Mouse (Mus musculus) midbrain, embryonic 16.5 days (tissue): ENCODE measurements around the gene Gad1. TPM values are rescaled to one million over a fixed set of nuclear protein-coding genes. Genes with fewer than 3 reads are reported as not detected.

Experiments used
- ATAC-seq: fragments of 200-750 bp; cut with Nextera tagmentation; 2 replicates; pipeline ENCODE4 v1.8.0; 2017; ENCODE audit warnings: moderate TSS enrichment
- H3K27ac ChIP-seq: fragments of 300-500 bp; sonication (generic); 2 replicates; pipeline ENCODE4 v1.5.1; 2014; ENCODE audit warnings: mild to moderate bottlenecking, low read length, mixed read lengths
- H3K27me3 ChIP-seq: fragments of 300-500 bp; sonication (generic); 2 replicates; pipeline ENCODE4 v1.6.1; 2014; ENCODE audit warnings: low read depth, low read length, mixed read lengths; ENCODE audit not compliant: control insufficient read depth, insufficient read depth
- H3K36me3 ChIP-seq: fragments of 300-500 bp; sonication (generic); 2 replicates; pipeline ENCODE4 v1.6.1; 2014; ENCODE audit warnings: mild to moderate bottlenecking, low read length, moderate library complexity, mixed read lengths; ENCODE audit not compliant: control insufficient read depth, insufficient read depth
- H3K4me1 ChIP-seq: fragments of 300-500 bp; sonication (generic); 2 replicates; pipeline ENCODE4 v1.6.1; 2014; ENCODE audit warnings: mild to moderate bottlenecking, low read length, mixed read lengths; ENCODE audit not compliant: control insufficient read depth, insufficient read depth
- H3K4me2 ChIP-seq: fragments of 300-500 bp; sonication (generic); 2 replicates; pipeline ENCODE4 v1.6.1; 2014; ENCODE audit warnings: mild to moderate bottlenecking, low read length, mixed read lengths
- H3K4me3 ChIP-seq: fragments of 300-500 bp; sonication (generic); 2 replicates; pipeline ENCODE4 v1.5.1; 2014; ENCODE audit warnings: low read depth, mild to moderate bottlenecking, low read length, moderate library complexity, mixed read lengths
- H3K9ac ChIP-seq: fragments of 300-500 bp; sonication (generic); 2 replicates; pipeline ENCODE4 v1.6.1; 2014; ENCODE audit warnings: low read depth, low read length, mixed read lengths
- H3K9me3 ChIP-seq: fragments of 300-500 bp; sonication (generic); replicated peaks from 2 replicates; pipeline ENCODE4 v1.6.1; 2014; ENCODE audit warnings: mild to moderate bottlenecking, low read length, mixed read lengths; ENCODE audit not compliant: control insufficient read depth, poor library complexity, severe bottlenecking
- WGBS: fragments of 180-500 bp; shearing (Covaris S2); extraction: QIAGEN DNeasy Blood & Tissue Kit; methylation state at CpG from one replicate; pipeline ENCODE4 v1.1.7; 2014; 5-methylcytosine and 5-hydroxymethylcytosine counted together
- polyA plus RNA-seq: library from polyadenylated mRNA; unstranded; fragments of >200 nt; fragmentation: Nextera tagmentation; extraction: Ambion mirVana; gene quantifications from 2 replicates; pipeline ENCODE4 v1.2.1, GENCODE M21; 2015

The Gad1 gene
- polyA plus RNA-seq, 1 experiment from 2014 or later = 149 TPM

GRCm38 (mm10) chr2:70551446-70551845 is 1.4 kb upstream of the Gad1 start:
- Histone ChIP-seq H3K4me1 (no peaks in the 10 kb centered on the region), H3K36me3 (no peaks in the 10 kb centered on the region), H3K4me2 (no peak overlapping the region), H3K9me3 (no peaks in the 10 kb centered on the region), H3K9ac (no peak overlapping the region), H3K27me3 (no peaks in the 10 kb centered on the region), H3K27ac (no peak overlapping the region), H3K4me3 (no peak overlapping the region)
- WGBS = 89% methylated on average over 2 of the region's 2 CpGs
- ATAC-seq = no peak

DNA sequence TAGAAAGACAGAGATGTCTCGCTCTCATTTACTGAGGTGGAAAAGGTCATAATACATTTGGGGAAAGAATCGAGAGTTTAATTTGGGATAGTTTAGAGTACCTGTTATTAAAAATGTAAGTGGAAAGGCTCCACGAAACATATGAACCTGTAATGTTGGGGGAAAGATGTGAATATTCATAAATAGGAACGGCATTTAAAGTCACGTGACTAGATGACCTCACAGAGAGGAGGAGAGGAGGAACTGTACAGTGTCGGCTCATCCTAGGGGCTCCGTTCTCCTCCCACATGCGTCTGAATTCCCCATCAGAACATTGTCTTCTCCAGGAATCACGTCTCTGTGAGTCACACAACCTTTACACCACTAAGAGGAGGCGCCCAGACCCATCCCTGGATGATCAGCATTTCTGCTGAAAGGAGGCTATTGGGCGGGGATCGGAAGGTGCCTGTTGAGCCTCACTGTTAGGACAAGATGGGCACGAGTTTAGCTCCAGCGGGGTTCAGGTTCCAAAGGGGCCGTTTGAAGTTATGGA is 739 bp upstream of the Gad1 start:
- Histone ChIP-seq H3K9ac (no peak overlapping the region), H3K4me1 (no peaks in the 10 kb centered on the region), H3K4me2 (no peak overlapping the region), H3K9me3 (no peaks in the 10 kb centered on the region), H3K4me3 (no peak overlapping the region), H3K27ac (no peak overlapping the region), H3K27me3 (no peaks in the 10 kb centered on the region; the same call in 1 of the 2 replicates), H3K36me3 (no peaks in the 10 kb centered on the region)
- ATAC-seq = no peak
- WGBS = 89% methylated on average over 15 of the region's 15 CpGs

GRCm38 (mm10) chr2:70553826-70554225 is 954 bp downstream of the Gad1 start:
- Histone ChIP-seq H3K27ac (no peak overlapping the region), H3K9me3 (no peaks in the 10 kb centered on the region), H3K4me2 (no peak overlapping the region), H3K4me1 (peaks cover 6% of the 10 kb centered on the region; the same call in 1 of the 2 replicates), H3K27me3 (no peaks in the 10 kb centered on the region; the same call in 1 of the 2 replicates), H3K9ac (no peak overlapping the region), H3K4me3 (no peak overlapping the region), H3K36me3 (no peaks in the 10 kb centered on the region)
- no peak for ATAC-seq
- 82% methylated on average over 3 of the region's 3 CpGs for WGBS

DNA sequence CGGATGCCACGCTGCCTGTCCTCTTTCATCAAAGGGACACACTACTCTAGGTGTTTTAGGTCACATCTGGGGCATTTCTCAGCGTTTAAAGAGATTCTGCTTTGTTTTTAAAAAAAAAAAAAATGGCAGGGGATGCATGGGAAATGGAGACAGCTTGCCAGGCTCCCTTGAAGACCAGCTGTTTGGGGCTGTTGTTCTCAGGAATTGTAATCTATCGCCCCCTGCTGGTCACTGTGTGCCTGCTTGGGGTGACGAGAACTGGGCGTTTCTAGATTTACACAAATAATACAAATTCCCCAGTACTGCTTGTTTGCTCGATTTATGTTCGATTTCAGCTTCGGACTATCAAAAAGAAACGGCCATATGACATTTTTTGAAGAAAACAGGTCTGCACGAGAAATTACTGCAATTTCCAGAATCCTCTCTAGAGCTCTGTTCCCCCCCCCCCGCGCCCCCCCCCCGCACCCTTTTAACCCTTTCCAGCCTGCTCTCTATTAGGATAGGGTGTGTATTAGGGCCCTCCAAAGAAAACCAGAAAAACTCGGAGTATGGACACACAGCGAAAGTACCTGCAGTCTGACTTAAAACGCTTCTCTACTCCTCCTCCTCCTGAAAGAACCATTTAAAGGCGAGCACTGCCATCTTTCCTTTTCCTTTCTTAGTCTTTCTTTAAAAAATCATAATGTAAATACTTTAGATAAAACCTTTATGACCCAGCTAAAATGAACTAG is 5.4 kb downstream of the Gad1 start:
- Histone ChIP-seq H3K4me1 (peaks cover 12% of the 10 kb centered on the region; the same call in 1 of the 2 replicates), H3K27ac (peak overlapping the region; percentile 80), H3K9ac (peak overlapping the region; percentile 43; the same call in 1 of the 2 replicates), H3K9me3 (no peaks in the 10 kb centered on the region), H3K4me2 (peak overlapping the region; percentile 58), H3K4me3 (peak overlapping the region; percentile 30), H3K27me3 (no peaks in the 10 kb centered on the region; the same call in 1 of the 2 replicates), H3K36me3 (no peaks in the 10 kb centered on the region)
- 5% methylated on average over 17 of the region's 18 CpGs for WGBS
- 0 out of 2 replicates have a peak, but pooled peaks have one; percentile 49 for ATAC-seq

GRCm38 (mm10) chr2:70558843-70559451 is 6.1 kb downstream of the Gad1 start:
- peaks cover 12% of the 10 kb centered on the region; the same call in 1 of the 2 replicates for H3K4me1 ChIP-seq
- H3K4me2 ChIP-seq = peak overlapping the region; percentile 58
- WGBS = 10% methylated on average over 24 of the region's 24 CpGs
- no peaks in the 10 kb centered on the region for H3K9me3 ChIP-seq
- H3K27me3 ChIP-seq = no peaks in the 10 kb centered on the region; the same call in 1 of the 2 replicates
- peak overlapping the region; percentile 92 for H3K27ac ChIP-seq
- H3K4me3 ChIP-seq = peak overlapping the region; percentile 30
- no peak for ATAC-seq
- peak overlapping the region; percentile 55 for H3K9ac ChIP-seq
- no peaks in the 10 kb centered on the region for H3K36me3 ChIP-seq

GRCm38 (mm10) chr2:70559520-70559919 is 6.6 kb downstream of the Gad1 start:
- peaks cover 12% of the 10 kb centered on the region; the same call in 1 of the 2 replicates for H3K4me1 ChIP-seq
- no peaks in the 10 kb centered on the region for H3K9me3 ChIP-seq
- peak overlapping the region; percentile 55 for H3K9ac ChIP-seq
- no peaks in the 10 kb centered on the region for H3K36me3 ChIP-seq
- peak overlapping the region; percentile 92 for H3K27ac ChIP-seq
- peak overlapping the region; percentile 30 for H3K4me3 ChIP-seq
- ATAC-seq = no peak
- H3K4me2 ChIP-seq = peak overlapping the region; percentile 58
- no peaks in the 10 kb centered on the region; the same call in 1 of the 2 replicates for H3K27me3 ChIP-seq
- WGBS = 2% methylated on average over 13 of the region's 13 CpGs

- H3K27me3 ChIP-seq = peaks cover 7% of the 10 kb centered on the region; the same call in 1 of the 2 replicates
- peak overlapping the region; percentile 92 for H3K27ac ChIP-seq
- H3K4me1 ChIP-seq = peaks cover 12% of the 10 kb centered on the region; the same call in 1 of the 2 replicates
- H3K4me2 ChIP-seq = peak overlapping the region; percentile 58
- H3K4me3 ChIP-seq = peak overlapping the region; percentile 49
- H3K36me3 ChIP-seq = no peaks in the 10 kb centered on the region
- WGBS = under 1% methylated on average over 29 of the region's 29 CpGs
- no peaks in the 10 kb centered on the region for H3K9me3 ChIP-seq
- ATAC-seq = peak; percentile 66
- H3K9ac ChIP-seq = peak overlapping the region; percentile 70
Measured at GRCm38 (mm10) chr2:70561077-70561795, 8.4 kb downstream of the Gad1 start.

- peaks cover 7% of the 10 kb centered on the region; the same call in 1 of the 2 replicates for H3K27me3 ChIP-seq
- WGBS = under 1% methylated on average over 40 of the region's 42 CpGs
- peaks cover 12% of the 10 kb centered on the region; the same call in 1 of the 2 replicates for H3K4me1 ChIP-seq
Measured at GRCm38 (mm10) chr2:70562011-70562491, 9.2 kb downstream of the Gad1 start.

More at GRCm38 (mm10) chr2:70562011-70562491, 9.2 kb downstream of the Gad1 start:
- peak; percentile 17; the same call in 1 of the 2 replicates for ATAC-seq
- H3K4me3 ChIP-seq = peak overlapping the region; percentile 49
- H3K9ac ChIP-seq = peak overlapping the region; percentile 70
- peak overlapping the region; percentile 92 for H3K27ac ChIP-seq
- H3K4me2 ChIP-seq = peak overlapping the region; percentile 58
- H3K36me3 ChIP-seq = no peaks in the 10 kb centered on the region
- H3K9me3 ChIP-seq = no peaks in the 10 kb centered on the region
